Mouse (Mus musculus): ENCODE measurements around the gene Tlk2. TPM values are rescaled to one million over a fixed set of nuclear protein-coding genes. Genes with fewer than 3 reads are reported as not detected.

The Tlk2 gene
- polyA plus RNA-seq, 1 experiment from 2014 or later: 7.3 TPM

GRCm38 (mm10) chr11:105291681-105292123 is 113.1 kb downstream of the Tlk2 start:
- Histone ChIP-seq H3K9me3 (replicated peaks) (no peaks in the 10 kb centered on the region), H3K4me3 (replicated peaks) (no peak overlapping the region; the same call in 1 of the 2 replicates), H3K27ac (replicated peaks) (no peak overlapping the region), H3K36me3 (replicated peaks) (peaks cover 8% of the 10 kb centered on the region; the same call in 1 of the 2 replicates), H3K4me2 (peak overlapping the region; percentile 54; the same call in 1 of the 2 replicates), H3K4me1 (replicated peaks) (peaks cover 9% of the 10 kb centered on the region), H3K9ac (no peak overlapping the region), H3K27me3 (peaks cover 69% of the 10 kb centered on the region)
- ATAC-seq (ENCODE audit: insufficient read depth): no peak
- WGBS (ENCODE audit: insufficient replicate concordance): 21% methylated on average over 10 of the region's 10 CpGs

- H3K9ac ChIP-seq: no peak within 1 kb of the TSS
- peaks cover 9% of the 10 kb centered on the region for H3K4me1 ChIP-seq (replicated peaks)
- H3K4me3 ChIP-seq (replicated peaks): peak within 1 kb of the TSS; percentile 31
- ATAC-seq (ENCODE audit: insufficient read depth): 0 out of 2 replicates have a peak, but pooled peaks have one; percentile 26
- peak within 1 kb of the TSS; percentile 54 for H3K4me2 ChIP-seq
- H3K36me3 ChIP-seq (replicated peaks): peaks cover under 1% of the 10 kb centered on the region; the same call in 1 of the 2 replicates
- peaks cover 69% of the 10 kb centered on the region for H3K27me3 ChIP-seq
- H3K9me3 ChIP-seq (replicated peaks): no peaks in the 10 kb centered on the region
- 1% methylated on average over 70 of the region's 75 CpGs for WGBS (ENCODE audit: insufficient replicate concordance)
- no peak within 1 kb of the TSS for H3K27ac ChIP-seq (replicated peaks)
Measured at GRCm38 (mm10) chr11:105292124-105293071, 113.8 kb downstream of the Tlk2 start, which contains the start of gene Mrc2. Gene Mrc2, plus strand, starts transcription at chr11:105292643.

- Histone ChIP-seq H3K9ac (no peak overlapping the region), H3K36me3 (replicated peaks) (no peaks in the 10 kb centered on the region), H3K4me3 (replicated peaks) (peak overlapping the region; percentile 31), H3K4me1 (replicated peaks) (peaks cover 9% of the 10 kb centered on the region), H3K9me3 (replicated peaks) (no peaks in the 10 kb centered on the region), H3K27me3 (peaks cover 69% of the 10 kb centered on the region), H3K4me2 (peak overlapping the region; percentile 54), H3K27ac (replicated peaks) (no peak overlapping the region)
- 1% methylated on average over 26 of the region's 26 CpGs for WGBS (ENCODE audit: insufficient replicate concordance)
- no peak for ATAC-seq (ENCODE audit: insufficient read depth)
Measured at GRCm38 (mm10) chr11:105293101-105293581, 114.5 kb downstream of the Tlk2 start.

GRCm38 (mm10) chr11:105293901-105294494 is 115.4 kb downstream of the Tlk2 start:
- no peaks in the 10 kb centered on the region for H3K36me3 ChIP-seq (replicated peaks)
- no peaks in the 10 kb centered on the region for H3K9me3 ChIP-seq (replicated peaks)
- H3K4me1 ChIP-seq (replicated peaks): peaks cover 9% of the 10 kb centered on the region
- no peak overlapping the region for H3K27ac ChIP-seq (replicated peaks)
- H3K27me3 ChIP-seq: peaks cover 69% of the 10 kb centered on the region
- whole genome bisulfite sequencing (ENCODE audit: insufficient replicate concordance): 12% methylated on average over 9 of the region's 9 CpGs
- no peak overlapping the region for H3K4me3 ChIP-seq (replicated peaks)
- no peak for ATAC-seq (ENCODE audit: insufficient read depth)
- H3K4me2 ChIP-seq: no peak overlapping the region
- H3K9ac ChIP-seq: no peak overlapping the region

GRCm38 (mm10) chr11:105296084-105296483 is 117.5 kb downstream of the Tlk2 start:
- Histone ChIP-seq H3K27ac (replicated peaks) (no peak overlapping the region), H3K4me1 (replicated peaks) (peaks cover 9% of the 10 kb centered on the region), H3K27me3 (peaks cover 51% of the 10 kb centered on the region), H3K9ac (no peak overlapping the region), H3K9me3 (replicated peaks) (no peaks in the 10 kb centered on the region), H3K4me3 (replicated peaks) (no peak overlapping the region), H3K36me3 (replicated peaks) (no peaks in the 10 kb centered on the region), H3K4me2 (no peak overlapping the region)
- ATAC-seq (ENCODE audit: insufficient read depth): no peak
- 60% methylated on average over 10 of the region's 10 CpGs for WGBS (ENCODE audit: insufficient replicate concordance)

GRCm38 (mm10) chr11:105310197-105310596 is 131.6 kb downstream of the Tlk2 start:
- 77% methylated on average over 7 of the region's 7 CpGs for WGBS (ENCODE audit: insufficient replicate concordance)
- Histone ChIP-seq H3K9me3 (replicated peaks) (no peaks in the 10 kb centered on the region), H3K27ac (replicated peaks) (no peak overlapping the region), H3K4me3 (replicated peaks) (no peak overlapping the region), H3K4me2 (no peak overlapping the region), H3K9ac (no peak overlapping the region), H3K36me3 (replicated peaks) (no peaks in the 10 kb centered on the region), H3K4me1 (replicated peaks) (0 out of 2 replicates have a peak, but pooled peaks cover 2% of the 10 kb centered on the region), H3K27me3 (no peaks in the 10 kb centered on the region)
- no peak for ATAC-seq (ENCODE audit: insufficient read depth)

- Histone ChIP-seq H3K4me2 (peak overlapping the region; percentile 32), H3K4me3 (replicated peaks) (no peak overlapping the region), H3K9ac (no peak overlapping the region), H3K36me3 (replicated peaks) (no peaks in the 10 kb centered on the region), H3K27me3 (no peaks in the 10 kb centered on the region), H3K4me1 (replicated peaks) (0 out of 2 replicates have a peak, but pooled peaks cover 2% of the 10 kb centered on the region), H3K9me3 (replicated peaks) (no peaks in the 10 kb centered on the region), H3K27ac (replicated peaks) (no peak overlapping the region)
- 22% methylated on average over 24 of the region's 24 CpGs for WGBS (ENCODE audit: insufficient replicate concordance)
- no peak for ATAC-seq (ENCODE audit: insufficient read depth)
Measured at GRCm38 (mm10) chr11:105311291-105311975, 132.8 kb downstream of the Tlk2 start.

- Histone ChIP-seq H3K36me3 (replicated peaks) (no peaks in the 10 kb centered on the region), H3K4me2 (no peak overlapping the region), H3K27ac (replicated peaks) (no peak overlapping the region), H3K4me1 (replicated peaks) (0 out of 2 replicates have a peak, but pooled peaks cover 2% of the 10 kb centered on the region), H3K4me3 (replicated peaks) (no peak overlapping the region), H3K9ac (no peak overlapping the region), H3K27me3 (no peaks in the 10 kb centered on the region), H3K9me3 (replicated peaks) (no peaks in the 10 kb centered on the region)
- WGBS (ENCODE audit: insufficient replicate concordance): 57% methylated on average over 12 of the region's 12 CpGs
- no peak for ATAC-seq (ENCODE audit: insufficient read depth)
Measured at GRCm38 (mm10) chr11:105312311-105312942, 133.8 kb downstream of the Tlk2 start.

GRCm38 (mm10) chr11:105312972-105313632 is 134.5 kb downstream of the Tlk2 start:
- Histone ChIP-seq H3K9me3 (replicated peaks) (no peaks in the 10 kb centered on the region), H3K9ac (no peak overlapping the region), H3K27ac (replicated peaks) (no peak overlapping the region), H3K36me3 (replicated peaks) (no peaks in the 10 kb centered on the region), H3K27me3 (no peaks in the 10 kb centered on the region), H3K4me1 (replicated peaks) (0 out of 2 replicates have a peak, but pooled peaks cover 2% of the 10 kb centered on the region), H3K4me2 (no peak overlapping the region), H3K4me3 (replicated peaks) (no peak overlapping the region)
- no peak for ATAC-seq (ENCODE audit: insufficient read depth)
- 27% methylated on average over 10 of the region's 10 CpGs for WGBS (ENCODE audit: insufficient replicate concordance)

GRCm38 (mm10) chr11:105313633-105314014 is 135.0 kb downstream of the Tlk2 start:
- Histone ChIP-seq H3K9ac (no peak overlapping the region), H3K27ac (replicated peaks) (no peak overlapping the region)

More at GRCm38 (mm10) chr11:105313633-105314014, 135.0 kb downstream of the Tlk2 start:
- Histone ChIP-seq H3K4me2 (no peak overlapping the region), H3K4me3 (replicated peaks) (no peak overlapping the region), H3K4me1 (replicated peaks) (0 out of 2 replicates have a peak, but pooled peaks cover 2% of the 10 kb centered on the region), H3K27me3 (no peaks in the 10 kb centered on the region), H3K36me3 (replicated peaks) (no peaks in the 10 kb centered on the region), H3K9me3 (replicated peaks) (no peaks in the 10 kb centered on the region)
- WGBS (ENCODE audit: insufficient replicate concordance): 46% methylated on average over 8 of the region's 8 CpGs
- no peak for ATAC-seq (ENCODE audit: insufficient read depth)

Measured in liver, embryonic 15.5 days (tissue).